Mouse (Mus musculus) heart, adult 18-20 months (tissue): ENCODE measurements around the gene Cmtm6. TPM values are rescaled to one million over a fixed set of nuclear protein-coding genes. Genes with fewer than 3 reads are reported as not detected.
A peak's percentile ranks its signal among the peaks of the same experiment; 100 is the strongest.
"Not testable (repeated sequence)": the region's sequence is repeated elsewhere in the genome, so short reads cannot be mapped to it uniquely, and the experiment has no call there.

ENCODE experiments used
- DNase-seq, 2 experiments: peaks; one replicate each; pipeline ENCODE4 v3.0.0; 2021 to 2022; ENCODE audit warnings: mixed read lengths in 1 of 2
- long read RNA-seq, 2 experiments: library from polyadenylated mRNA; stranded (forward); transcript quantifications; one replicate each; pipeline ENCODE4 v2.0.0; 2021
- total RNA-seq, 2 experiments: library from RNA; stranded (reverse); gene quantifications; 2 replicates each; pipeline ENCODE4 v1.2.3; 2021

Cmtm6 gene
- total RNA-seq: 10 to 100 TPM; 25.0 to 29.5 TPM
- long read RNA-seq, experiment 1, transcript Cmtm6-201 (4 exons, 3,383 nt): major isoform, 55 of 61 reads
- long read RNA-seq, experiment 1, partial matches to known transcripts: 1 of 61 reads
- long read RNA-seq, experiment 1, other reads (novel, unspliced or antisense): 5 of 61 reads
- long read RNA-seq, experiment 2, transcript Cmtm6-201 (4 exons, 3,383 nt): major isoform, 38 of 40 reads
- long read RNA-seq, experiment 2, partial matches to known transcripts: 0 of 40 reads
- long read RNA-seq, experiment 2, other reads (novel, unspliced or antisense): 2 of 40 reads

DNA sequence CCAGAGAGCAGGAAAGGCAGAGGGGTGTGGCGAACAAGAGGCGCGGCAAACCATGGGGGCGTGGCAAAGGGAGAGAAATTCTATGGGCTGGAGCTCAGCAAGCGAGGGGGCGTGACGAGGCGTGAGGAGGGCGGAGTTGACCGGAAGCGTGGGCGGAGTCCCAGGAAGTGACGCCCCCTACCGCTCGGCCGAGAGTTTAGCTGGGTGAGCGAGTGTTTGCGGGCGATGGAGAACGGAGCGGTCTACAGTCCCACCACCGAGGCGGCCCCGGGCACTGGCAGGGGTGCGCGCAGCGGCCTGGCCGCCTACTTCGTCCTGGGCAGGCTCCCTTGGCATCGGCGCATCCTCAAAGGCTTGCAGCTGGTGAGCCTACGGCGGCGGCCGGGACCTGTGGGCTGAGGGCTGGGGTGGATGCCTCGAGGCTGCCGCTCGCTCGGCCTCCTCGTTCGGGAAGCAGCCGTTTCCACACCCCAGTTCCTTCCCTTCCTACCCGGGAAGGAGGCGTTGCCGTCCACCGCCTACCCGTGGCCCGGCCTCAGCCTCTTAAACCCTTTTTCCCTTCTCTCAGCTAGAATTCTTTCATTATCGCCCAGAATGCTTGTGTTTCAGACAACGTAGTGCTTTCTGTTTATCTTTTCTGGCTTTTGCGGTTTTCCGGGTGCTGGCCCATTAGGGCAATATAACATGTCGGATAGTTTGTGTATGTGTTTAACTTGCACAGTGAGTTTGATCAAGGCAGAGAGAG is at the start of gene Cmtm6:
TSS of gene Cmtm6 (plus strand) at position 106 of the 745 bp plus-strand sequence.
- DNase-seq: peak; percentile 98 to 99

DNA sequence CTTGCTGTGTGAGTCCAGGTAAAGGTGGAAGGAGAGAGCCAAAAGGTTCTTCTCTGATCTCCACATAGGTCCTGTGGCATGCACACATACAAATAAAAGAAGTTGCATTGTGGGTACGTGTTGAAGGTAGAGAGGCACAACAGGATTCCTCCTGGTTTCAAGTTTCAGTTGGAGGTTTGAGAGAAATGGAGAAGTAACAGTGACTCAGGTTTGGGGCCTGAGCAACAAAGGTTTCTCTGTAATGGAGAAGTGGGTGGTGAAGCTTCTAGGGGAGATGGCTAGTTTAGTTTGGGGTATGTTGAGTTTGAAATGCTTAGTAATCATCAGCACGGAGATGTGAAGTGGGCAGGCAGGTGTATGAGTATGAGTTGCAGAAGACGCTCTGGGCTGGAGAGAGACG is 48.7 kb upstream of the Cmtm6 start:
- DNase-seq: no peak

DNA sequence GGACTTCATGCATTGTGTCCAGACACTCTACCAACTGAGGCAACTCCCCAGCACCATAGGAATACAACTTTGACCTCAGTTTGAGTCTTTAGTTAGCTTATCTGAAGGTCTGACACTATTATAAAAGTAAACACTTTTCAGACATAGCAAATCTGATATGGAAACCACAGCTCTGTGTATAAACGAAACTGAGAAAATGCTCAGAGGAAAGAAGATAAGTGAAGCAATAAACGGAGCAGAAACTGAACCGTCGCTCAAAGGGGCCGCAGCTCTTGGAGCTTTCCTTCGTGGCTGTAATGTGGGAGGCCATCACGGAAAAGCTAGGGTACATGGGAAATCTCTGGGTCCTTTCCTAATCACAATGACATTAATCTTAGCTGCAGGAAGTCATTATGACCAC is 44.7 kb upstream of the Cmtm6 start:
- no peak for DNase-seq

DNA sequence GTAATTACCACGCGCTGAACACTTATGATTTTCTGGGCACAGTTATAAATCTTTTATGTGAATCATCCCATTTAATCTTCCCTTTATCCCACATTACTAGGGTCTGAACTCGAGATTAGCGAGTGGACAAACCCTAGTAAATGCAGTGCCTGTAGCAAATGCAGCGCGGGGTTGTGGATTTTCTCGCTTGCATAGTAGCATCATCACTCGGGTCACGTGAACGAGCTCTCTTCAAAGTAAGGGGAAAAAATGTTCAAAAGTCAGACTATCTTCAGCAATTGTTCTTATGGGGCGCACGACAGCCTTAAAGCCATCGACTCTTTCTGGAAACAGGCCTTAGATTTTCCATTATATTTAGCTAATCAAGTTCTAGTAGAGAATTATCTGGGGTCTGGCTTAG is 43.3 kb upstream of the Cmtm6 start:
- no peak for DNase-seq

DNA sequence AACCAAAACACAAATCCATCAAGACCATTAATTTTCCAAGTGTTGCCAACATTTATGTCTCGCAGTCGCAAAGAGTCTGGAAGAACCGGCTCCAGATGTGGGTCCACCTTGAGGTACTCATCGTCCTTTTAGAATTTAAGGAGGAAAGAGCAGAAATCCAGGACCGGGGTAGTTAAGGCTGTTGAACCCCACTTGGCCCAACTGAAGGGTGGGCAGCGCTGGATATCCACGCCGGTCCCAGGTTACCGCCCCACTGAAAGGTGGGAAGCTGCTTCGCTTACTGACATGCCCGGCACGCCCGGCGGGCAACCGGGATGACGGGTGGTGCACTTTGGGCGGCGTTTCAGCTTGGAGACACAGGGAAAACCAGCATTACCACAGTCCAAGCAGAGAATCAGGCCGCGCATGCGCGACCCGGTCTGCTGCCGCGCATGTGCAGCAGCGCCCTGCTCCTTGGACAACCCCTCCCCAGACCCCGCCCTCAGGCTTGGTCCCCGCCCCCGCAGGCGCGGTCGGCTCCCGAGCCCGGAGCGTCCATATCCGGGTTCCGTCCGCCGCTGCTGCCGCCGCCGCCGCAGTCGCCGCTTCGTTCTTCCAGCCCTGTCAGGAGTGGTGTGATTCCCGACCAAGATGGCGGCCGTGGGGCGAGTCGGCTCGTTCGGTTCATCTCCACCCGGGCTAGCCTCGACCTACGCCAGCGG is 42.5 kb upstream of the Cmtm6 start, which contains the start of gene Dync1li1:
TSS of gene Dync1li1 (plus strand) at position 539 of the 701 bp plus-strand sequence.
- peak; percentile 97 to 98 for DNase-seq

DNA sequence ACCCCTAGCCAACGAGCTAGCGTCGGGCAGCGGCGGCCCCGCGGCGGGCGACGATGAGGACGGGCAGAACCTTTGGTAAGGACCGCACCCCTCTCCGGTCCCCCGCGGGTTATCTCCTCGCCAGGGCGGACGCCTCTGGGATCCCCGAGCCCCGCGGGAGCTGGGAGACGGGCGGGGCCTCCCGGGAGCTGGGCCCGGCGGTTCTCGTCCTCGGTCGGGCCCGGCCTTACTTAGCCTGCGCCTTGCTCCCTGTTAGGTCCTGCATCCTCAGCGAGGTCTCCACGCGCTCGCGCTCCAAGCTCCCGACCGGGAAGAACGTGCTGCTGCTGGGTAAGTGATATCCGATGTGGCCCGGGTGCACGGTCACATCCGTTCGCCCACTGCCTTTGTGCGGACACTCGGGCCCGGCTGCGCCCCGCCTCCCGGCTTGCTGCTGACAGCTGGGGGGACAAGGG is 41.9 kb upstream of the Cmtm6 start:
- no peak for DNase-seq

DNA sequence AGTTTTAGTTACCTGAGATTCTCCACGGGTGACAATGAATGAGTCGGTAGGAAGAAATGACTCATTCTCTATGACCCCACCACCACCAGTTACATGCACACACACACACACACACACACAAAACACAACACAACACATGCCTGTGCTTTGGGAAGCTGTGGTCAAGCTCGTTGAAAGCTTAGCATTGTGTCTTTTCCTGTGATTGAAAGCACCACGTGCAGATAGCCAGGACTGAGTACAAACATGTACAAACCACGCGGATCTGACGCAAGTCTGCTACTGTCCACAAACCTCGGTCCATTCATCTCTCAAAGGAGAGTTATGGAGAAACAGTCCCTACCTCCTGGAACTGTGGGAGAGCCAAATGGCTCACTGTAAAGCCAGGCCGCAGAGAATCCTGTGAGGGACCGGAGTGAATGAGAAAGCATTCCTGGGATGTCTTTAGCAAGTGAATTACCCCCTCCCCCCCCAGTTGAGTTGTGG is 40.8 kb upstream of the Cmtm6 start:
- DNase-seq: peak; percentile 22

DNA sequence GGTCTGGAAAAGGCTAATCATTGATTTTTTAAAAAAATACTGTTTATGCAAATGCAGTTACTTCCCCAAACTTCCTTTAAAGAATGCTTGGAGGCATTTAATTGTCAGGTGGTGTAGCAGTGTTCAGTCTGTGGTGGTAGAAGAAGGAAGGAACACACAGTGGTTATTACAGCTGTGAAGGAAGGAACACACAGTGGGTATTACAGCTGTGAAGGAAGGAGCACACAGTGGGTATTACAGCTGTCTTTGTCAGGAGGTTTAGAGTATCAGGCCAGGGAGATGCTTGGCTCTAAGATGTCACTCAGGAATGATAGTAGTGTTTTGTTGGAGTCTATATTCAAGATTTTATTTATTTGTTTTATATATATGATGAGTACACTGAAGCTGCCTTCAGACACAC is 39.8 kb upstream of the Cmtm6 start:
- DNase-seq: no peak

DNA sequence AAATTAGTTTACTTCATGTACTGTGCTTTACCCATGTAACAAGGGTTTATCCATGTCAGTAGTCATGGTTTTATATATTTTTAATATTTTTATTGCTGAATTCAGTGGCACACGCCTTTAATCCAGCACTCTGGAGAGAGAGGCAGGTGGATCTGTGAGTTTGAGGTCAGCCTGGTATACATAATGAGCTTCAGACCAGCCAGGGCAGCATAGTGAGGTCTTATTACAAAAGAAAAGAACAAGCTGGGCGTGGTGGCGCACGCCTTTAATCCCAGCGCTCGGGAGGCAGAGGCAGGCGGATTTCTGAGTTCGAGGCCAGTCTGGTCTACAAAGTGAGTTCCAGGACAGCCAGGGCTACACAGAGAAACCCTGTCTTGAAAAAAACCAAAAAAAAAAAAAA is 35.3 kb upstream of the Cmtm6 start:
- DNase-seq: not testable (repeated sequence)

DNA sequence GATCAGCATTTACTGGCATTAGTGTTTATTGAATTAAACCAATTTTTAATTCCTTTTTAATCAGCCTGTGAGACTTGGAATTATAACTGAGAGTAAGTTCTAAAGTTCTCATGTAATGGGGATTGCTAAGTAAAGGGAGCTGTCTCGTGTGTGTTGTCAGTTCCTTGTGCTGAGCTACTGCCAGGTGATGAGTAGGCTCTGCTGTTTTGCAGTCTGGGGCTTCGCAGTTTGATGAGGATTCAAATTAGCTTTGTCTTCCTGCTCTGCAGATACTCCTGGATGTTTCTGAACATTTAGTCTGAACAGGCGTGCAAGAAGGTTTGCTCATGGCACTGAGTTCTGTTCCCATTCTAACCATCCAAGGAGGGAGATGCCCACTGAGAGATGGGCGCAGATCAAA is 33.8 kb upstream of the Cmtm6 start:
- DNase-seq: no peak

DNA sequence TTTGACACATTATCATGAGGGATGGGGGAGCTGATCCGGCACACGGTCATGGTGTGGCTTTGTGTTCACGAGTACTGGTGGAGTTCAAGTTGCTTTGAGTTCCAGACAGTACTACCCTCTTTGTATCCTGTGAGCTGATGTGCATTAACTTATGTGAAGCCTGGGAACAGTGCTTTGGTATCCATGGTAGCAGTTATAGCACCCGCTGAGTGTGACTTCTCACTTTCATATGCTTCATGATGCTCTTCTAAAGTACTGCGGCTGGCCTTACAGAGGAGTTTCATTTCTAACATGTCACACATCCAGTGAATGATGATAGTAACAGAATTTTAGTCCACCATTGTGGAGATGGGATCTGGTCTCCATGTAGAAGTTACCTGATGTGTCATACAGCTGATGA is 33.0 kb upstream of the Cmtm6 start:
- no peak for DNase-seq

DNA sequence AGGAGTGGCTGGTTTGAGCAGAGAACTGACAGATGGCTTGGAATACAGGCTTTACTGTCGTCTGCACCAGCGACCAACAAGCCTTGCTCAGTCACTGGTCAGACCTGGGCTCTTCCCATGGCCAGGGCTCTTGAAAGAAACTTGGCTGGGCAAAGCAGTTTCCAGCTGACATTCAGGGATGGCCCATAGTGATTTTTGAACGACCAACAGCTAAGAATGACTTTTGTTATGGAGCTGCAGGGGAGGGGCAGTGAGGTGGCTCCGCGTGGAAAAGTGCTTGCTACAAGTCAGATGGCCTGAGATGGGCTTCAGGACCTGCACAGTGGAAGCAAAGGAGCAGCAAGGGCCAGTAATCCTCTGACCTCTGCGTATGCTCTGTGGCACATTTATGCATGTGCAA is 31.7 kb upstream of the Cmtm6 start:
- peak; percentile 33 to 41 for DNase-seq

DNA sequence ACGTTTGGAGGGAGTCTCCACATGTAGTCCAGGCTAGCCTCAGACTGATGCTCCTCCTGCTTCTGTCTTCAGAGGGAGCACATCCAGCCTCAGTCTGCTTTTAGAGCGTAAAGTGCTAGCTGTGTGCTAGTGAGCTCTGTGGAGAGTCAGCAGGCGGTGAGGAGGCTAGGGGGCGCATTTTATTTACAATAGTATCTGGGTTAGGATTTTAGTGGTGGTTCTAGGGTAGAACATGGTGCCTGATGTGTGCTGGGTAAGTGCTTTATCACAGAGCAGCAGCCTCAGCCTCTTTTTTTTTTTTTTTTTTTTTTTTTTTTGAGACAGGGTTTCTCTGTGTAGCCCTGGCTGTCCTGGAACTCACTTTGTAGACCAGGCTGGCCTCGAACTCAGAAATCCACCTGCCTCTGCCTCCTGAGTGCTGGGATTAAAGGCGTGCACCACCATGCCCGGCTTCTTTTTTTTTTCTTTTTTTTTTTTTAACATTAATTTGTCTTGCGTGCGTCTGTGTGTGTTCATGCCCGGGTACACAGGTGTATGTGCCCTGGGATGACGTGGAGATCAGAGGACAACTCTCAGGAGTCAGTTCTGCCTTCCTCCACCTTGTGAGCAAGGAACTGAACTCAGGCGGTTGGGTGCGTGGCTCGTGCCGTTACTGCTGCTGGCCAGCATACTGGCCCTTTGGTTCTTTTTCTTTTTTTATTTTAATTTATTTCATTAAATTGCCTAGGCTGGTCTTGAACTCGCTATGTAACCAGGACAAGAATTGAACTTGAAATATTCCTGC is 30.8 kb upstream of the Cmtm6 start:
- no peak for DNase-seq

DNA sequence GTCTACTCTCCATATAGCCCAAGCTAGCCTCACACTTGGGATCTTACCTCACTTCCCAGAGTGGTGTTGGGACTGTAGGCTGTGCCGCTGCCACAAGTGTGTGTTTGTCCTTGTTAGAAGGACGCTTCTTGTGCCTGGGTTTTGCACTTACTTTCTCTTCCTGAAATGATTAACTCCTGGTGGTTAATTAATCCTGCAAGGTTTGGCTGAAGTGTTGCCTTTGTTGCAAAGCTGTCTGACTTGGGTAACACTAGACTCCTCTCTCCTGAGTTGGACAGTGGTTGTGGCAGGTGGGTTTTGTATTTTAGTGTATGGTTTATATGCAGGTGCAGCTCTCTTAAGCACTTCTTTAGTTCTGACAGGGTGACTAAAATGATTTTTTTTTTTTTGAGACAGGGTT is 29.9 kb upstream of the Cmtm6 start:
- no peak for DNase-seq

DNA sequence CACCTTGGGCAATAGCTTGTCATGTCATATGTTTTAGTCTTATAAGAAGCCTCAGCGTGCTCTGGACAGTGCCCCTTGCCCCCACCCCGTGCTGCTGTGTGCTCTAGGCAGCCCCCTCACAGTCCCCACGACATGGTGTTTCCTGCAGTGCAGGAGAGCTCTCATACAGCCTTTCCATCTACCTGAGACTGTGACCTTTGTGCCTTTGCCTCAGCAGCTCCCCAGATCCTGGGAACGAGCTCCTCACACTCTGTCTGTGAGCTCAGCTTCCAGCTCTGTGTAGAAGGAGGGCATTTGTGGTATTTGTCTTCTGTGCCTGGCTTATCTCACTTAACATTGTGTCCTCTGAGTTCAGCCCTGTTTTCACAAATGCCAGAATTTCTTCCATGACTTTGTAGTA is 29.0 kb upstream of the Cmtm6 start:
- DNase-seq: no peak

DNA sequence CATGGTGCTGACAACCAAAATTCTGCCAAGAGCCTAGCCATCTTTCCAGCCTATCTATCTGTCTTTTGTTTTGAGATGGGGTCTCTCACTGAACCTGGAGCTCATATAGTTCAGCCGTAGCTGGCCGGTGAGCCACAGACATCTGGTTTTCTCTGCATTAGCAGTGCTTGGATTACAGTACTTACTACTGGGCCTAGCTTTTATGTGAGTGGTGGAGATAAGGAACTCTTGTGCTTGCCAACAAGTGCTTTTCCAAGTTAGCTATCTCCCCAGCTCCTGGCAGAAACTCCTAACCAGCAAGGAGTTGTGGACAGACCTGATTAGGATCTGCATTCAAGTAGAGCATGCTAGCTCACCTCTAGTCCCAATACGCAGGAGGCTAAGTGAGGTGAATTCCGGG is 23.1 kb upstream of the Cmtm6 start:
- DNase-seq: no peak

DNA sequence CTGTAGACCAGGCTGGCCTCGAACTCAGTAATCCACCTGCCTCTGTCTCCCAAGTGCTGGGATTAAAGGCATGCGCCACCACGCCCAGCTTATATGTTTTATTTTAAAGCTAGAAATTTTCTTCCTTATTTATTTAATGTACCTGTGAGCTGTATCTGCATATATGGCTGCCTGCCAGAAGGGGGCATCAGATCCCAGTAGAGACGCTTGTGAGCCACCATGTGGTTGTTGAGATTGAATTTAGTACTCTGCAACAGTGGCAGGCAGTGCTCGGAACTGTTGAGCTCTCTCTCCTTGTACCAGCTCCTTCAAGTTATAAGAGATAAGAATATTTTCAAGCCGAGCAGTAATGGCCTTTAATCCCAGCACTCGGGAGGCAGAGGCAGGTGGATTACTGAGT is 20.6 kb upstream of the Cmtm6 start:
- DNase-seq: no peak

DNA sequence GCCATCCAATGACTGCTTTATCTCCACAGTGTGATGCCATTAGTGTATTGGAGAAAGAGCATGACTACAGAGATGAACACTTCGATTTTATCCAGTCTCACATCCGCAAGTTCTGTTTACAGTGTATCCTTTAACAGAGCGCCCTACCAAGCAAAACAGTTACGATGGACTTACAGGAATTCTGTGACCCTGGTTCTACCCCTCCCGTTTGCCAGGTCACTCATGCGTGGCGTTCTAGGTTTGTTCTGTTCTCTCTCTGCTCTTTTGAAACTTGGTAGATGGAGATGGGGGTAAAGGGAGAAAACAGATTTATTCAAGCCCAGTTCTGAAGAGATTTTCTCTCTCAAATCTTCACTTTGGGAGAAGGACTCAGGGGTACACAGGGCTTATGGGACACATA is 17.4 kb upstream of the Cmtm6 start:
- DNase-seq: no peak

DNA sequence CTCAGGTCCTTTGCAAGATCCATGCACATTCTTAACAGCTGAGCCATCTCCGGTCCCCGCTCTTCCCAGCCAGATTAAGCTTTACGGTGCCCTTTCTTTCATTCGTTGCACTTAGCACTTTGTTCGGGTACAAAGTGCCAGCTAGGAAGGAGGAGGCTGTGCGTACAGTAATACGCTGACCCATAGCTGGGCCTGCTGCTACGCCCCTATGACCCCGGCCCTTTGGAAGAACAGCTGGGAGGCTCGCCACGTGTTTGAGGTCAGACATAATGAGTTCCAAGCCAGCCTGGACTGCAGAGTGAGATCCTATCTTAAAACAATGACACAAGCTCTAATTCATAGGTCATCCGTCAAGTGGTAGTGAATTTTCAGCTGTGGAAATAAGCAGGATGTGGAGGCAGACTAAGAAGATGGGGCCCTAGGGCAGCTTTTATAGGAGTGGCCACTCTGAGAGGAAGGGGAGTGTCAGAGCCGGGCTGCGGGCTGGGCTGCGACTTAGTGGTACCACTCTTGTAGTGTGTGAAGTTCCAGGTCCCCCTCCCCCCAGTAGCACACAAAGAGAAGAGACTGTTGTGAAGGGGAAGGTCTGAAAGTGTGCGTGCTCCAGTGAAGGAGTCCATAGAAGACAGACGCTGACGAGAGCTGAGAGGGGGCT is 14.1 kb upstream of the Cmtm6 start:
- DNase-seq: no peak

DNA sequence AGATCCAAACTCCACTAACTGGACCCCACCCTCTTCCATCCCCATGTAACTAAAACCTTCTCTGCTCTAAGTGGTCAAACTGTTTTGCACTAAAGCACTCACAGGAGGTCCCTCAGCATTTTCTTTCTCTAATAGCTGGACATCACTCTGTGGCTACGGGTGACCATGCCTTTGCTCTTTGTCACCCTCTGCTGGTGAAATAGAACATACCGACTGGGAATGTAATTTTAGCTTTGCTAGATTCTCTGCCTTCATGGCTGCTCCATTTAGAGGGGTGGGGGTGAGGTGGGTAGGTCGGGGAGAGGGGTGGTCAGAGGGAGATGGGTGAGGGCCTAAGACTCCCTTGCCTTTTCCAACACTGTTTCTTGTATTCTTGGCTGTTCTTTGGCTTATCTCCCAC is 3.6 kb upstream of the Cmtm6 start:
- DNase-seq: peak; percentile 38 to 81

DNA sequence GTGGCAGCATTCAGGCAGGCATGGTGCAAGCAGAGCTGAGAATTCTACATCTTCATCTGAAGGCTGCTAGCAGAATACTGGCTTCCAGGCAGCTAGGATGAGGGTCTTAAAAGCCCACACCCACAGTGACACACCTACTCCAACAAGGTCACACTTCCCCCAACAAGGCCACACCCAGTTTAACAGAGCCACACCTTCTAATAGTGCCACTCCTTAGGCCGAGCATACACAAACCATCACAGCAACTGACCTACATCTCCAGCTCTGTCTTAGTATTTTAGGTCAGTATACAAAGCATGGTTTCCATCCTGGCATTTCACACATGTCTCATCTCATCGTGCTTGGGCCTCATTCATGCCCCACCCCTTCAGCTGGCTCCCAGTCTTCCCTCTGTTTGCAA is 2.5 kb upstream of the Cmtm6 start:
- not testable (repeated sequence) for DNase-seq
